Mouse (Mus musculus): ENCODE measurements around the gene Hyal3. TPM values are rescaled to one million over a fixed set of nuclear protein-coding genes. Genes with fewer than 3 reads are reported as not detected.
A peak's percentile ranks its signal among the peaks of the same experiment; 100 is the strongest.

Hyal3 gene
- total and polyA plus RNA-seq, 2 experiments from 2014 or later = 1.8 to 4.3 TPM

GRCm38 (mm10) chr9:107551890-107552355 is 28.7 kb upstream of the Hyal3 start:
- 16% methylated on average over 8 of the region's 8 CpGs for WGBS
- H3K27me3 ChIP-seq (ENCODE audit: insufficient read depth, low read length) = peaks cover 28% of the 10 kb centered on the region
- H3K9ac ChIP-seq (replicated peaks; ENCODE audit: low read length, poor library complexity, severe bottlenecking) = no peak overlapping the region
- H3K9me3 ChIP-seq (ENCODE audit: low read length) = no peaks in the 10 kb centered on the region
- DNase-seq (ENCODE audit: low spot score) = no peak
- peak overlapping the region; percentile 30 for H3K4me3 ChIP-seq (ENCODE audit: low read depth, low read length)
- no peak for TF ChIP-seq CTCF (IDR thresholded peaks at IDR 0.05)
- H3K4me2 ChIP-seq (ENCODE audit: low read depth, low read length, poor library complexity, severe bottlenecking) = peak overlapping the region; percentile 56; the same call in 1 of the 2 replicates
- ATAC-seq (ENCODE audit: low FRiP score) = no peak
- no peaks in the 10 kb centered on the region for H3K36me3 ChIP-seq (ENCODE audit: insufficient read depth, low read length)
- no peak overlapping the region for H3K27ac ChIP-seq (ENCODE audit: low read depth, low read length)
- peaks cover 7% of the 10 kb centered on the region; the same call in 1 of the 2 replicates for H3K4me1 ChIP-seq (ENCODE audit: insufficient read depth, low read length)

GRCm38 (mm10) chr9:107552690-107553393 is 27.8 kb upstream of the Hyal3 start:
- Histone ChIP-seq H3K27ac (ENCODE audit: low read depth, low read length) (no peak overlapping the region), H3K36me3 (ENCODE audit: insufficient read depth, low read length) (peaks cover 6% of the 10 kb centered on the region), H3K4me3 (ENCODE audit: low read depth, low read length) (no peak overlapping the region), H3K9me3 (ENCODE audit: low read length) (no peaks in the 10 kb centered on the region), H3K4me1 (ENCODE audit: insufficient read depth, low read length) (no peaks in the 10 kb centered on the region; the same call in 1 of the 2 replicates), H3K9ac (replicated peaks; ENCODE audit: low read length, poor library complexity, severe bottlenecking) (no peak overlapping the region), H3K27me3 (ENCODE audit: insufficient read depth, low read length) (peaks cover 28% of the 10 kb centered on the region), H3K4me2 (ENCODE audit: low read depth, low read length, poor library complexity, severe bottlenecking) (no peak overlapping the region)
- no peak for TF ChIP-seq CTCF (IDR thresholded peaks at IDR 0.05)
- 80% methylated on average over 5 of the region's 5 CpGs for WGBS
- ATAC-seq (ENCODE audit: low FRiP score) (no peak), DNase-seq (ENCODE audit: low spot score) (no peak)

GRCm38 (mm10) chr9:107553541-107554318 is 26.9 kb upstream of the Hyal3 start:
- Histone ChIP-seq H3K9ac (replicated peaks; ENCODE audit: low read length, poor library complexity, severe bottlenecking) (peak overlapping the region; percentile 74), H3K36me3 (ENCODE audit: insufficient read depth, low read length) (peaks cover 15% of the 10 kb centered on the region), H3K4me3 (ENCODE audit: low read depth, low read length) (peak overlapping the region; percentile 74), H3K27ac (ENCODE audit: low read depth, low read length) (peak overlapping the region; percentile 78), H3K9me3 (ENCODE audit: low read length) (no peaks in the 10 kb centered on the region), H3K4me2 (ENCODE audit: low read depth, low read length, poor library complexity, severe bottlenecking) (peak overlapping the region; percentile 81), H3K4me1 (ENCODE audit: insufficient read depth, low read length) (no peaks in the 10 kb centered on the region; the same call in 1 of the 2 replicates), H3K27me3 (ENCODE audit: insufficient read depth, low read length) (peaks cover 28% of the 10 kb centered on the region)
- DNase-seq (ENCODE audit: low spot score) = no peak
- WGBS = 8% methylated on average over 36 of the region's 37 CpGs
- no peak for TF ChIP-seq CTCF (IDR thresholded peaks at IDR 0.05)
- peak; percentile 70 for ATAC-seq (ENCODE audit: low FRiP score)

- H3K4me3 ChIP-seq (ENCODE audit: low read depth, low read length) = peak overlapping the region; percentile 74
- peaks cover 19% of the 10 kb centered on the region for H3K36me3 ChIP-seq (ENCODE audit: insufficient read depth, low read length)
- H3K9me3 ChIP-seq (ENCODE audit: low read length) = no peaks in the 10 kb centered on the region
- peak; percentile 45 for TF ChIP-seq CTCF (IDR thresholded peaks at IDR 0.05)
- peak overlapping the region; percentile 79 for H3K27ac ChIP-seq (ENCODE audit: low read depth, low read length)
- peak overlapping the region; percentile 81 for H3K4me2 ChIP-seq (ENCODE audit: low read depth, low read length, poor library complexity, severe bottlenecking)
- H3K27me3 ChIP-seq (ENCODE audit: insufficient read depth, low read length) = peaks cover 28% of the 10 kb centered on the region
- ATAC-seq (ENCODE audit: low FRiP score) = peak; percentile 93
- peak overlapping the region; percentile 74 for H3K9ac ChIP-seq (replicated peaks; ENCODE audit: low read length, poor library complexity, severe bottlenecking)
- peak; percentile 99 for DNase-seq (ENCODE audit: low spot score)
- H3K4me1 ChIP-seq (ENCODE audit: insufficient read depth, low read length) = no peaks in the 10 kb centered on the region; the same call in 1 of the 2 replicates
- WGBS = under 1% methylated on average over 49 of the region's 53 CpGs
Measured at GRCm38 (mm10) chr9:107554319-107554825, 26.2 kb upstream of the Hyal3 start.

- Histone ChIP-seq H3K4me1 (ENCODE audit: insufficient read depth, low read length) (no peaks in the 10 kb centered on the region; the same call in 1 of the 2 replicates), H3K9me3 (ENCODE audit: low read length) (no peaks in the 10 kb centered on the region), H3K9ac (replicated peaks; ENCODE audit: low read length, poor library complexity, severe bottlenecking) (peak overlapping the region; percentile 74), H3K4me3 (ENCODE audit: low read depth, low read length) (peak overlapping the region; percentile 74), H3K27me3 (ENCODE audit: insufficient read depth, low read length) (peaks cover 26% of the 10 kb centered on the region), H3K4me2 (ENCODE audit: low read depth, low read length, poor library complexity, severe bottlenecking) (peak overlapping the region; percentile 81), H3K36me3 (ENCODE audit: insufficient read depth, low read length) (peaks cover 25% of the 10 kb centered on the region), H3K27ac (ENCODE audit: low read depth, low read length) (peak overlapping the region; percentile 79)
- 0% methylated on average over 23 of the region's 23 CpGs for WGBS
- no peak for ATAC-seq (ENCODE audit: low FRiP score)
- no peak for TF ChIP-seq CTCF (IDR thresholded peaks at IDR 0.05)
- DNase-seq (ENCODE audit: low spot score) = no peak
Measured at GRCm38 (mm10) chr9:107555031-107555457, 25.6 kb upstream of the Hyal3 start.

Measured in midbrain, postnatal 0 days (tissue).